Mouse (Mus musculus) hindbrain, embryonic 11.5 days (tissue): ENCODE data around the gene Elf2. TPM values are rescaled to one million over a fixed set of nuclear protein-coding genes. Genes with fewer than 3 reads are reported as not detected.

ENCODE experiments used
- ATAC-seq: fragments of 200-750 bp; cut with Nextera tagmentation; 2 replicates; pipeline ENCODE4 v1.8.0; 2017; ENCODE audit warnings: mild to moderate bottlenecking, moderate TSS enrichment, moderate library complexity; ENCODE audit not compliant: low FRiP score
- DNase-seq: peaks from one replicate; pipeline ENCODE4 v3.0.0-alpha.2; 2015; ENCODE audit warnings: low spot score
- H3K27ac ChIP-seq: fragments of 300-500 bp; sonication (generic); 2 replicates; pipeline ENCODE4 v1.5.1; 2014; ENCODE audit warnings: mild to moderate bottlenecking, low read depth, low read length
- H3K27me3 ChIP-seq: fragments of 300-500 bp; sonication (generic); 2 replicates; pipeline ENCODE4 v1.6.1; 2014; ENCODE audit warnings: mild to moderate bottlenecking, low read length, moderate library complexity, mixed read lengths; ENCODE audit not compliant: control insufficient read depth, insufficient read depth
- H3K36me3 ChIP-seq: fragments of 300-500 bp; sonication (generic); 2 replicates; pipeline ENCODE4 v1.6.1; 2014; ENCODE audit warnings: mild to moderate bottlenecking, low read length, moderate library complexity, mixed read lengths; ENCODE audit not compliant: control insufficient read depth, insufficient read depth
- H3K4me1 ChIP-seq: fragments of 300-500 bp; sonication (generic); replicated peaks from 2 replicates; pipeline ENCODE4 v1.6.1; 2014; ENCODE audit warnings: low read length, mixed read lengths; ENCODE audit not compliant: control insufficient read depth, insufficient read depth
- H3K4me2 ChIP-seq: fragments of 300-500 bp; sonication (generic); replicated peaks from 2 replicates; pipeline ENCODE4 v1.6.1; 2014; ENCODE audit warnings: mild to moderate bottlenecking, low read depth, low read length
- H3K4me3 ChIP-seq: fragments of 300-500 bp; sonication (generic); 2 replicates; pipeline ENCODE4 v1.5.1; 2014; ENCODE audit warnings: low read depth, low read length
- H3K9ac ChIP-seq: fragments of 300-500 bp; sonication (generic); 2 replicates; pipeline ENCODE4 v1.6.1; 2014; ENCODE audit warnings: low read depth, low read length
- H3K9me3 ChIP-seq: fragments of 300-500 bp; sonication (generic); 2 replicates; pipeline ENCODE4 v1.6.1; 2016; ENCODE audit warnings: low read length; ENCODE audit not compliant: control insufficient read depth
- WGBS: fragments of 180-500 bp; shearing (Covaris S2); extraction: QIAGEN DNeasy Blood & Tissue Kit; methylation state at CpG from one replicate; pipeline ENCODE4 v1.1.7; 2014; 5-methylcytosine and 5-hydroxymethylcytosine counted together
- polyA plus RNA-seq: library from polyadenylated mRNA; unstranded; fragments of >200 nt; fragmentation: Nextera tagmentation; extraction: Ambion mirVana; gene quantifications from 2 replicates; pipeline ENCODE4 v1.2.1, GENCODE M21; 2014

Elf2 gene
- polyA plus RNA-seq, 1 experiment from 2014 or later: 45.4 TPM

GRCm38 (mm10) chr3:51270069-51270817 is 70.2 kb downstream of the Elf2 start:
- H3K27ac ChIP-seq: no peak overlapping the region
- H3K4me2 ChIP-seq: no peak overlapping the region
- ATAC-seq (no peak), DNase-seq (no peak)
- H3K9ac ChIP-seq: no peak overlapping the region
- no peaks in the 10 kb centered on the region for H3K4me1 ChIP-seq
- H3K36me3 ChIP-seq: no peaks in the 10 kb centered on the region
- H3K9me3 ChIP-seq: no peaks in the 10 kb centered on the region
- H3K27me3 ChIP-seq: no peaks in the 10 kb centered on the region
- 90% methylated on average over 12 of the region's 12 CpGs for WGBS
- H3K4me3 ChIP-seq: no peak overlapping the region

GRCm38 (mm10) chr3:51268434-51268833 is 72.0 kb downstream of the Elf2 start:
- DNase-seq (no peak), ATAC-seq (no peak)
- WGBS: 92% methylated on average over 12 of the region's 12 CpGs

GRCm38 (mm10) chr3:51262942-51263341 is 77.5 kb downstream of the Elf2 start:
- no peak overlapping the region for H3K4me2 ChIP-seq
- no peaks in the 10 kb centered on the region for H3K27me3 ChIP-seq
- H3K4me1 ChIP-seq: no peaks in the 10 kb centered on the region
- H3K36me3 ChIP-seq: no peaks in the 10 kb centered on the region
- no peak overlapping the region for H3K27ac ChIP-seq
- H3K4me3 ChIP-seq: no peak overlapping the region
- no peak overlapping the region for H3K9ac ChIP-seq
- H3K9me3 ChIP-seq: no peaks in the 10 kb centered on the region
- ATAC-seq (no peak), DNase-seq (no peak)
- WGBS: 89% methylated on average over 8 of the region's 8 CpGs

More at GRCm38 (mm10) chr3:51268434-51268833, 72.0 kb downstream of the Elf2 start:
- no peaks in the 10 kb centered on the region for H3K9me3 ChIP-seq
- H3K4me2 ChIP-seq: no peak overlapping the region
- no peaks in the 10 kb centered on the region for H3K27me3 ChIP-seq
- H3K27ac ChIP-seq: no peak overlapping the region
- no peak overlapping the region for H3K9ac ChIP-seq
- H3K36me3 ChIP-seq: no peaks in the 10 kb centered on the region
- H3K4me3 ChIP-seq: no peak overlapping the region
- H3K4me1 ChIP-seq: no peaks in the 10 kb centered on the region

DNA sequence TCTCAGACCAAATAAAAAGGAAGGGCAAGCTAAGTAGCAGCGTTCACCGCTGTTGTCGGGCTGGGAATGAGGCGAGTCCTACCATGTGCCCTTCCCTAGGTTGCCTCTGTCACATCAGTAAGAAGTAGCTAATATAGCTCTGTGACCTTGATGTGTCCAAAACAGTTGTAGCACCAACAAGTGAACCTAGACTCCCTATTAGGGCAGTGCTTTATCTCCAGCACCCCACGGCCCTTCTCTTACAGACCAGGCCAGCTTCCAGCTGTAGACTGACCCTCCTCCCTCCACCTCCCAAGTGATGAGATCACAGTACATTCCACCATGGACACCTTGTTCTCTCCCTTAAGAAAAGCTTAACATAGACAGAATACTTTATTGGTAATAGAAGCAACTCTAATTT is 82.4 kb downstream of the Elf2 start:
- no peaks in the 10 kb centered on the region for H3K27me3 ChIP-seq
- no peak for ATAC-seq
- H3K9ac ChIP-seq: no peak overlapping the region
- WGBS: 95% methylated on average over 5 of the region's 5 CpGs
- H3K4me2 ChIP-seq: no peak overlapping the region
- H3K36me3 ChIP-seq: no peaks in the 10 kb centered on the region
- no peak overlapping the region for H3K27ac ChIP-seq
- no peaks in the 10 kb centered on the region for H3K9me3 ChIP-seq
- no peak overlapping the region for H3K4me3 ChIP-seq
- DNase-seq: no peak
- H3K4me1 ChIP-seq: no peaks in the 10 kb centered on the region

- Histone ChIP-seq H3K4me1 (no peaks in the 10 kb centered on the region), H3K4me3 (no peak overlapping the region), H3K27me3 (no peaks in the 10 kb centered on the region), H3K27ac (no peak overlapping the region), H3K9ac (no peak overlapping the region), H3K4me2 (no peak overlapping the region), H3K9me3 (no peaks in the 10 kb centered on the region), H3K36me3 (no peaks in the 10 kb centered on the region)
- ATAC-seq: no peak
- 89% methylated on average over 12 of the region's 12 CpGs for WGBS
- no peak for DNase-seq
These were observed 84.0 kb downstream of the Elf2 start for GRCm38 (mm10) chr3:51256450-51256849.

DNA sequence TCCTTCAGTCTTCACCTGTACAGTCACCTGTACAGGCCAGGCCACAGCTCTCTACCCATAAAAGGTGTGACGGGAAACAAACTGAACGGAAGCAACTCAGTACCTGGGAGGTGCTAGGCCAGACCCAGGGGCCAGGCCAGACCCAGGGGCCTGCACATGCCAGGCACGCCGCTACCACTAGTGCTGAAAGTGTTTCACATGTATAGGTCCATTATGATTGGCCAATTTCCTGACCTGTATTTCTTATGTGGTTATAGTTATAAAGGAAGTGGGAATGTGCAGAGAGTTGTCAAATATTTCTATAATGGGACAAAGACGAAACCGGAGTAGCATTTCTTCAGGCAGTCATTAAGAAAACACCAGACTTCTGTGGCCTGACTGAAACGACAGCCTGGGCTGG is 85.7 kb downstream of the Elf2 start:
- no peaks in the 10 kb centered on the region for H3K4me1 ChIP-seq
- H3K4me3 ChIP-seq: no peak overlapping the region
- no peak for DNase-seq
- H3K27ac ChIP-seq: no peak overlapping the region
- no peaks in the 10 kb centered on the region for H3K9me3 ChIP-seq
- 91% methylated on average over 7 of the region's 7 CpGs for WGBS
- H3K4me2 ChIP-seq: no peak overlapping the region
- no peaks in the 10 kb centered on the region for H3K27me3 ChIP-seq
- H3K36me3 ChIP-seq: no peaks in the 10 kb centered on the region; the same call in 1 of the 2 replicates
- no peak for ATAC-seq
- no peak overlapping the region for H3K9ac ChIP-seq

- Histone ChIP-seq H3K9me3 (no peaks in the 10 kb centered on the region), H3K4me3 (no peak overlapping the region), H3K4me1 (no peaks in the 10 kb centered on the region), H3K4me2 (no peak overlapping the region), H3K36me3 (no peaks in the 10 kb centered on the region; the same call in none of the 2 replicates), H3K27me3 (no peaks in the 10 kb centered on the region), H3K27ac (no peak overlapping the region), H3K9ac (no peak overlapping the region)
- DNase-seq: no peak
- ATAC-seq: no peak
- WGBS: 95% methylated on average over 12 of the region's 12 CpGs
These were observed 87.6 kb downstream of the Elf2 start for GRCm38 (mm10) chr3:51252689-51253402.

GRCm38 (mm10) chr3:51252223-51252622 is 88.2 kb downstream of the Elf2 start:
- Histone ChIP-seq H3K27me3 (no peaks in the 10 kb centered on the region), H3K36me3 (no peaks in the 10 kb centered on the region; the same call in none of the 2 replicates), H3K27ac (no peak overlapping the region), H3K4me3 (no peak overlapping the region), H3K4me2 (no peak overlapping the region), H3K4me1 (no peaks in the 10 kb centered on the region), H3K9ac (no peak overlapping the region), H3K9me3 (no peaks in the 10 kb centered on the region)
- DNase-seq (no peak), ATAC-seq (no peak)
- WGBS: 96% methylated on average over 1 of the region's 1 CpGs

DNA sequence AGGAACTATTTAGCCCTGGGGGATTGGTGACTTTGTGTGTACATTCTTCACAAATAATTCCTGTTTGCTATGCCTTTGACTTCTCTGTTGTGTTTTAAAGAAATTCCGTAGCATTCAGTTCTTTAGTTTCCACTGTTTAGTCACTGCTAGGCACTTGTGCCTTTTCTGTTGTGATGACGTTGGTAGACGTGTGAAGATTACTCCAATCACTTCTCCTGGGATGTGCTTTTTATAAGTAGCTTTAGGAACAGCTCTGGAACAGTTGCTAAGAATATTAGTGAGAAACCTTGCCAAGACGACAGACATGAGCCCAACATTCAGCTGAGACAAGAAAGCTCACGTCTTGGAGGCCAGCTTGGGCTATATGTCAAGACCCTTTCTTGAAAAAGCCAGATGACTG is 89.4 kb downstream of the Elf2 start:
- Histone ChIP-seq H3K27ac (no peak overlapping the region), H3K9me3 (no peaks in the 10 kb centered on the region), H3K4me3 (no peak overlapping the region), H3K27me3 (no peaks in the 10 kb centered on the region), H3K36me3 (no peaks in the 10 kb centered on the region; the same call in none of the 2 replicates), H3K9ac (no peak overlapping the region), H3K4me2 (no peak overlapping the region), H3K4me1 (no peaks in the 10 kb centered on the region)
- ATAC-seq (no peak), DNase-seq (no peak)
- 87% methylated on average over 5 of the region's 5 CpGs for WGBS
